Mouse (Mus musculus) ES-E14 (cell line): ENCODE results near the gene Cul7. TPM values are rescaled to one million over a fixed set of nuclear protein-coding genes. Genes with fewer than 3 reads are reported as not detected.
A peak's percentile ranks its signal among the peaks of the same experiment; 100 is the strongest.

Experiments
- DNase-seq: peaks from one replicate; pipeline ENCODE4 v3.0.0-alpha.2; 2013; ENCODE audit warnings: low read depth, low spot score
- H3K27ac ChIP-seq: 2 replicates; pipeline ENCODE4 v1.5.1; 2012; ENCODE audit warnings: low read depth, mild to moderate bottlenecking, low read length, moderate library complexity, mixed read lengths; ENCODE audit not compliant: poor library complexity, insufficient read depth, severe bottlenecking
- H3K36me3 ChIP-seq: 2 replicates; pipeline ENCODE4 v1.6.1; 2012; ENCODE audit warnings: mild to moderate bottlenecking, low read length, moderate library complexity, mixed read lengths; ENCODE audit not compliant: control insufficient read depth, poor library complexity, insufficient read depth, severe bottlenecking
- H3K4me1 ChIP-seq, 2 experiments: fragments of 150-350 bp in 1 of 2; sonication (generic) in 1 of 2; 2 replicates each; pipeline ENCODE4 v1.6.1; 2012; ENCODE audit warnings: low read length in 2 of 2, mild to moderate bottlenecking in 1 of 2, mixed read lengths in 1 of 2; ENCODE audit not compliant: control insufficient read depth in 2 of 2, insufficient read depth in 2 of 2, poor library complexity in 1 of 2
- H3K4me3 ChIP-seq, 2 experiments: fragments of 150-350 bp in 1 of 2; sonication (generic) in 1 of 2; 2 replicates each; pipeline ENCODE4 v1.5.1; 2012; ENCODE audit warnings: low read length in 2 of 2, low read depth in 1 of 2, mild to moderate bottlenecking in 1 of 2, mixed read lengths in 1 of 2; ENCODE audit not compliant: insufficient read depth in 1 of 2, poor library complexity in 1 of 2, severe bottlenecking in 1 of 2
- H3K9ac ChIP-seq: 2 replicates; pipeline ENCODE4 v1.6.1; 2012; ENCODE audit warnings: low read depth, mild to moderate bottlenecking, low read length, mixed read lengths; ENCODE audit not compliant: poor library complexity, insufficient read depth, severe bottlenecking
- H3K9me3 ChIP-seq: fragments of 150-350 bp; sonication (generic); 2 replicates; pipeline ENCODE4 v1.6.1; 2012; ENCODE audit warnings: low read depth, mild to moderate bottlenecking, low read length; ENCODE audit not compliant: control insufficient read depth, insufficient read depth
- CHD2 ChIP-seq: IDR thresholded peaks from 2 replicates; pipeline ENCODE4 v1.6.1; 2014; ENCODE audit warnings: mild to moderate bottlenecking, low read depth, low read length, inconsistent platforms
- HCFC1 ChIP-seq: IDR thresholded peaks from 2 replicates; pipeline ENCODE4 v1.6.1; 2012; ENCODE audit warnings: low read length, inconsistent platforms, borderline replicate concordance; ENCODE audit not compliant: insufficient read depth
- MAFK ChIP-seq: IDR thresholded peaks from 2 replicates; pipeline ENCODE4 v1.6.1; 2014; ENCODE audit warnings: mild to moderate bottlenecking, low read depth, low read length, inconsistent platforms; ENCODE audit not compliant: insufficient read depth
- ZC3H11A ChIP-seq: IDR thresholded peaks from 2 replicates; pipeline ENCODE4 v1.6.1; 2012; ENCODE audit warnings: low read depth, mild to moderate bottlenecking, inconsistent platforms, low read length, borderline replicate concordance
- ZNF384 ChIP-seq: IDR thresholded peaks from 2 replicates; pipeline ENCODE4 v1.6.1; 2012; ENCODE audit warnings: low read depth, low read length, inconsistent platforms
- in situ Hi-C, 2 experiments: fragments of 600-800 bp; cut with MboI; formaldehyde crosslinking; loops; one replicate each; pipeline ENCODE4 v1.15.1; 2025; ENCODE audit warnings: low sequenced_read_pairs in 2 of 2, inconsistent platforms in 1 of 2; ENCODE audit not compliant: unreplicated experiment in 2 of 2
- total RNA-seq: library from RNA; depleted of rRNA; stranded (reverse); fragments of 300-350 nt; gene quantifications from 2 replicates; pipeline ENCODE4 v1.2.3, GENCODE M21; 2012

The Cul7 gene
- total RNA-seq, 1 experiment = 96.1 TPM

DNA sequence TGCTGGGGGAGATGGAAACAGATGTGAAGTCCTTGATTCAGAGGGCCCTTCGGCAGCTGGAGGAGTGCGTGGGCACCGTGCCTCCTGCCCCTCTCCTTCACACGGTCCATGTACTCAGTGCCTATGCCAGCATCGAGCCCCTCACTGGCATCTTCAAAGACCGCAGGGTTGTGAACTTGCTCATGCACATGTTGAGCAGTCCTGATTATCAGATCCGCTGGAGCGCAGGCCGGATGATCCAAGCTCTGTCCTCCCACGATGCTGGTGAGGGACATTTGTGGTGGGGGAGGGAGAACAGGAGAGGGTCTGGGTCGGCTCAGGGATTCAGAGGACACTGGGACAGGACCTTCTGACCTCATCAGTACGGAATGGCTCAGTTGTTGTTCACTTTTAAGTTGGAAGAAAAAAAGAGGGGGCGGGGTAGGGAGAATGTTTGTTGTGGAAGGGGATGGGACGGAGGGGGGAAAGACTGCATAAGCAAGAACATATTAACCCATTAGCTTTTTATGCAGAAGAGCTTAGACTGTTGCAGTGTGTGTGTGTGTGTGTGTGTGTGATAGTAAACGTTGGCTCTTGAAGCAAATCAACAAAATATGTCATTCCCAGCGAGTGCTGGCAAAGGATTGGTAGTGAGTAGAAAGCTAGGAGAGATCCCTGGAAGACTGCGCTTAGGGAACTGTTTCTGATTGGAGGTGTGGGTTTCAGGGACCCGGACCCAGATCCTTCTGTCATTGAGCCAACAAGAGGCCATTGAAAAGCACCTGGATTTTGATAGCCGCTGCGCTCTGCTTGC lies 1.8 kb downstream of the Cul7 start:
- Histone ChIP-seq H3K9ac (peak overlapping the region; percentile 63; the same call in 1 of the 2 replicates), H3K4me3 (peak overlapping the region in 1 of 2 experiments; percentile 67; a peak in 1 of 4 replicates), H3K36me3 (peaks cover 31% of the 10 kb centered on the region; the same call in 1 of the 2 replicates), H3K27ac (no peak overlapping the region), H3K9me3 (no peaks in the 10 kb centered on the region), H3K4me1 (peaks cover 8 to 13% of the 10 kb centered on the region in 2 experiments; a peak in 3 of 4 replicates)
- TF ChIP-seq ZNF384 (no peak), HCFC1 (no peak), ZC3H11A (no peak), CHD2 (no peak), MAFK (no peak)
- DNase-seq = no peak
- in situ Hi-C loops = no loop called here

GRCm38 (mm10) chr17:46656054-46656453 lies 5.9 kb downstream of the Cul7 start:
- in situ Hi-C loops = no loop called here
- no peak overlapping the region for H3K4me3 ChIP-seq
- H3K27ac ChIP-seq = no peak overlapping the region
- no peak for TF ChIP-seq ZNF384
- DNase-seq = no peak
- H3K9ac ChIP-seq = no peak overlapping the region
- H3K36me3 ChIP-seq = peaks cover 45% of the 10 kb centered on the region; the same call in 1 of the 2 replicates
- no peaks in the 10 kb centered on the region for H3K9me3 ChIP-seq
- H3K4me1 ChIP-seq = peaks cover 6 to 19% of the 10 kb centered on the region in 2 experiments; a peak in 3 of 4 replicates

GRCm38 (mm10) chr17:46661351-46661750 lies 11.2 kb downstream of the Cul7 start:
- peaks cover 0 to 8% of the 10 kb centered on the region in 2 experiments; a peak in 1 of 4 replicates for H3K4me1 ChIP-seq
- H3K27ac ChIP-seq = no peak overlapping the region
- no peak overlapping the region for H3K4me3 ChIP-seq
- peaks cover 62% of the 10 kb centered on the region for H3K36me3 ChIP-seq
- H3K9ac ChIP-seq = no peak overlapping the region
- no peak for DNase-seq
- no peaks in the 10 kb centered on the region for H3K9me3 ChIP-seq
- TF ChIP-seq MAFK (no peak), CHD2 (no peak), ZC3H11A (no peak), ZNF384 (no peak), HCFC1 (no peak)
- in situ Hi-C loops = no loop called here

- Histone ChIP-seq H3K27ac (no peak overlapping the region), H3K4me3 (no peak overlapping the region), H3K4me1 (peaks cover 0 to 7% of the 10 kb centered on the region in 2 experiments; a peak in 1 of 4 replicates), H3K9me3 (no peaks in the 10 kb centered on the region), H3K9ac (no peak overlapping the region), H3K36me3 (peaks cover 60% of the 10 kb centered on the region)
- DNase-seq = no peak
- TF ChIP-seq ZNF384 (no peak), ZC3H11A (no peak), CHD2 (no peak), HCFC1 (no peak), MAFK (no peak)
- in situ Hi-C loops = no loop called here
Observed at GRCm38 (mm10) chr17:46661981-46662380, 11.8 kb downstream of the Cul7 start.
